Mouse (Mus musculus): Measurements from ENCODE around the gene Pcolce2. TPM values are rescaled to one million over a fixed set of nuclear protein-coding genes. Genes with fewer than 3 reads are reported as not detected.

The Pcolce2 gene
- polyA plus RNA-seq, 1 experiment: 0.37 TPM

- H3K27me3 ChIP-seq (ENCODE audit: control insufficient read depth, insufficient read depth, low read length): no peaks in the 10 kb centered on the region
- no peak for TF ChIP-seq CTCF (IDR thresholded peaks at IDR 0.05; ENCODE audit: control insufficient read depth, insufficient read depth, insufficient replicate concordance, low read depth, low read length)
- TF ChIP-seq POLR2A (IDR thresholded peaks at IDR 0.05; ENCODE audit: control insufficient read depth, low read depth, low read length): no peak
- H3K4me1 ChIP-seq (ENCODE audit: control insufficient read depth, insufficient read depth, low read length): peaks cover 4% of the 10 kb centered on the region
- H3K27ac ChIP-seq (ENCODE audit: control insufficient read depth, insufficient read depth, low read depth, low read length): no peak overlapping the region
- no peak overlapping the region for H3K4me3 ChIP-seq (ENCODE audit: control insufficient read depth, low read depth, low read length)
- H3K36me3 ChIP-seq (ENCODE audit: control insufficient read depth, insufficient read depth, low read length): no peaks in the 10 kb centered on the region
These were observed 34.1 kb upstream of the Pcolce2 start for GRCm38 (mm10) chr9:95603316-95603715.

GRCm38 (mm10) chr9:95607196-95607595 is 30.2 kb upstream of the Pcolce2 start:
- no peak overlapping the region for H3K27ac ChIP-seq (ENCODE audit: control insufficient read depth, insufficient read depth, low read depth, low read length)
- H3K4me1 ChIP-seq (ENCODE audit: control insufficient read depth, insufficient read depth, low read length): peaks cover 4% of the 10 kb centered on the region
- H3K4me3 ChIP-seq (ENCODE audit: control insufficient read depth, low read depth, low read length): no peak overlapping the region
- no peak for TF ChIP-seq CTCF (IDR thresholded peaks at IDR 0.05; ENCODE audit: control insufficient read depth, insufficient read depth, insufficient replicate concordance, low read depth, low read length)
- no peak for TF ChIP-seq POLR2A (IDR thresholded peaks at IDR 0.05; ENCODE audit: control insufficient read depth, low read depth, low read length)
- H3K36me3 ChIP-seq (ENCODE audit: control insufficient read depth, insufficient read depth, low read length): no peaks in the 10 kb centered on the region
- H3K27me3 ChIP-seq (ENCODE audit: control insufficient read depth, insufficient read depth, low read length): no peaks in the 10 kb centered on the region

GRCm38 (mm10) chr9:95612246-95612768 is 25.1 kb upstream of the Pcolce2 start:
- H3K27ac ChIP-seq (ENCODE audit: control insufficient read depth, insufficient read depth, low read depth, low read length): no peak overlapping the region
- TF ChIP-seq POLR2A (IDR thresholded peaks at IDR 0.05; ENCODE audit: control insufficient read depth, low read depth, low read length) (no peak), CTCF (IDR thresholded peaks at IDR 0.05; ENCODE audit: control insufficient read depth, insufficient read depth, insufficient replicate concordance, low read depth, low read length) (no peak)
- H3K4me1 ChIP-seq (ENCODE audit: control insufficient read depth, insufficient read depth, low read length): peaks cover 7% of the 10 kb centered on the region
- no peaks in the 10 kb centered on the region for H3K36me3 ChIP-seq (ENCODE audit: control insufficient read depth, insufficient read depth, low read length)
- no peaks in the 10 kb centered on the region for H3K27me3 ChIP-seq (ENCODE audit: control insufficient read depth, insufficient read depth, low read length)
- no peak overlapping the region for H3K4me3 ChIP-seq (ENCODE audit: control insufficient read depth, low read depth, low read length)

- Histone ChIP-seq H3K4me3 (ENCODE audit: control insufficient read depth, low read depth, low read length) (no peak overlapping the region), H3K4me1 (ENCODE audit: control insufficient read depth, insufficient read depth, low read length) (peaks cover 7% of the 10 kb centered on the region), H3K36me3 (ENCODE audit: control insufficient read depth, insufficient read depth, low read length) (no peaks in the 10 kb centered on the region), H3K27me3 (ENCODE audit: control insufficient read depth, insufficient read depth, low read length) (no peaks in the 10 kb centered on the region), H3K27ac (ENCODE audit: control insufficient read depth, insufficient read depth, low read depth, low read length) (no peak overlapping the region)
- no peak for TF ChIP-seq CTCF (IDR thresholded peaks at IDR 0.05; ENCODE audit: control insufficient read depth, insufficient read depth, insufficient replicate concordance, low read depth, low read length)
- no peak for TF ChIP-seq POLR2A (IDR thresholded peaks at IDR 0.05; ENCODE audit: control insufficient read depth, low read depth, low read length)
These were observed 23.8 kb upstream of the Pcolce2 start for GRCm38 (mm10) chr9:95613426-95614127.

- no peak overlapping the region for H3K27ac ChIP-seq (ENCODE audit: control insufficient read depth, insufficient read depth, low read depth, low read length)
- TF ChIP-seq POLR2A (IDR thresholded peaks at IDR 0.05; ENCODE audit: control insufficient read depth, low read depth, low read length) (no peak), CTCF (IDR thresholded peaks at IDR 0.05; ENCODE audit: control insufficient read depth, insufficient read depth, insufficient replicate concordance, low read depth, low read length) (no peak)
- H3K27me3 ChIP-seq (ENCODE audit: control insufficient read depth, insufficient read depth, low read length): no peaks in the 10 kb centered on the region
- no peaks in the 10 kb centered on the region for H3K36me3 ChIP-seq (ENCODE audit: control insufficient read depth, insufficient read depth, low read length)
- H3K4me3 ChIP-seq (ENCODE audit: control insufficient read depth, low read depth, low read length): peak overlapping the region; percentile 27; the same call in 1 of the 2 replicates
- H3K4me1 ChIP-seq (ENCODE audit: control insufficient read depth, insufficient read depth, low read length): peaks cover 7% of the 10 kb centered on the region
These were observed 22.4 kb upstream of the Pcolce2 start for GRCm38 (mm10) chr9:95614861-95615615.

- TF ChIP-seq POLR2A (IDR thresholded peaks at IDR 0.05; ENCODE audit: control insufficient read depth, low read depth, low read length): no peak
- no peak for TF ChIP-seq CTCF (IDR thresholded peaks at IDR 0.05; ENCODE audit: control insufficient read depth, insufficient read depth, insufficient replicate concordance, low read depth, low read length)
- Histone ChIP-seq H3K4me1 (ENCODE audit: control insufficient read depth, insufficient read depth, low read length) (peaks cover 7% of the 10 kb centered on the region), H3K27ac (ENCODE audit: control insufficient read depth, insufficient read depth, low read depth, low read length) (no peak overlapping the region), H3K36me3 (ENCODE audit: control insufficient read depth, insufficient read depth, low read length) (no peaks in the 10 kb centered on the region), H3K27me3 (ENCODE audit: control insufficient read depth, insufficient read depth, low read length) (no peaks in the 10 kb centered on the region), H3K4me3 (ENCODE audit: control insufficient read depth, low read depth, low read length) (peak overlapping the region; percentile 29; the same call in 1 of the 2 replicates)
These were observed 21.4 kb upstream of the Pcolce2 start for GRCm38 (mm10) chr9:95615961-95616360.

- Histone ChIP-seq H3K4me3 (ENCODE audit: control insufficient read depth, low read depth, low read length) (no peak overlapping the region), H3K4me1 (ENCODE audit: control insufficient read depth, insufficient read depth, low read length) (peaks cover 7% of the 10 kb centered on the region), H3K27ac (ENCODE audit: control insufficient read depth, insufficient read depth, low read depth, low read length) (no peak overlapping the region), H3K36me3 (ENCODE audit: control insufficient read depth, insufficient read depth, low read length) (no peaks in the 10 kb centered on the region), H3K27me3 (ENCODE audit: control insufficient read depth, insufficient read depth, low read length) (no peaks in the 10 kb centered on the region)
- no peak for TF ChIP-seq POLR2A (IDR thresholded peaks at IDR 0.05; ENCODE audit: control insufficient read depth, low read depth, low read length)
- no peak for TF ChIP-seq CTCF (IDR thresholded peaks at IDR 0.05; ENCODE audit: control insufficient read depth, insufficient read depth, insufficient replicate concordance, low read depth, low read length)
These were observed 18.8 kb upstream of the Pcolce2 start for GRCm38 (mm10) chr9:95618572-95618971.

Data from testis, adult 2 months (tissue).